Mouse (Mus musculus) fat pad, adult 2 months (tissue): ENCODE data around the gene Nox4.
"Not testable (repeated sequence)": the region's sequence is repeated elsewhere in the genome, so short reads cannot be mapped to it uniquely, and the experiment has no call there.

ENCODE experiments used
- DNase-seq: peaks from one replicate; pipeline ENCODE4 v3.0.0-alpha.2; 2011; ENCODE audit warnings: low read depth, low spot score; ENCODE audit errors: extremely low read depth

The Nox4 gene

DNA sequence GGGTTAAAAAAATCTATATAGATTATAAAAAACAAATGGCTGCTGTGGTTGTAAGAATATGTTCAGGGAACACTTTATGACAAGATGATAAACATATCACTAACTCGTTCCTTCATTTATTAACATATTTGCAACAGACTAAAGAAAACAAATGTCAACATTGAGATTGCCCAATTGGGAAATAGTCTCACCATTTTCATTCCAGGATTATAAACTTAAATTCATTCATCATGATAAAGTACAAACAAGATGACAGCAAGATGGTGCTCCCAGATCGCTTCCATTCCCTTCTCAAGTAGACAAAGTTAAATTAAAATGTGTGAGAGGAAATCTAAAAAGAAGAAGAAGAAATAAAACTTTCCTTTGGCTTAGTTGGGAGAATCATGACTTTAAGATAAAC lies 124.9 kb downstream of the Nox4 start:
- no peak for DNase-seq

DNA sequence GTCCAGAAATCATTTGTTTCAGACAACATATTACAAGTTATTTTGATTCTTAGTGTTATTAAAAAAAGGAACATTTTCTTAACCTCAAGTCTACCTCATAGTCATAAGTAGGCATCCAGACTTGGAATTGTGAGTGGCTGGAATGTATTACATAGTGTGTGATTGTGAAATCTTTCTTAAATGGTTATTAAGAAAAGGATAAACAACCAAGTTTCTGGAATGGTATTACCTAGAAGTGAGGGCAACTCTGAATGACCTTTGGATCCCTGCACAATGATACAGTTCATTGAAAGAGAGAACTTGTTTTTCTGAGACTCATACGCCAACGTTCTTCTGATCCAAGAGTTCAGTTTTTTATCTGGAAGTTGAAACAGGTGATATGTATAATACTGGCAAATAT lies 125.4 kb downstream of the Nox4 start:
- no peak for DNase-seq

DNA sequence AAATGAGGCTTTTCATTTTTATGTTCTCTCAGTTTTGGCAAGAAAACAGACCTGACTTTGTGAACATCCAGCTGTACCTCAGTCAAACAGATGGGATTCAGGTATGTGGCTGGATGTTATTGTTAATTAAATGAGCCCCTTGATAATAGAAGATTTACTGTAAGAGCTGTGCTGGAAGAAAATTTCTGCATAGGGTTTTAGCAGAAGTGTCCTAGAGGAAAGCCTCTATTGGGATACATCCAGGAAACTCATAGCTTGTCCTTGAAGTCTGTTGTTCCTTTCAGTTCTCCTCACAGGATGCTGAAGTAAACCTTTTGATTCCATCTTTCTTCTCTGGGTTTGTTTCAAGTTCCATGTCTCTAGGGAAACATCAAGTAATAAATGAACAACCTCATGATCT lies 128.4 kb downstream of the Nox4 start:
- DNase-seq = no peak

GRCm38 (mm10) chr7:87374935-87375334 lies 129.0 kb downstream of the Nox4 start:
- DNase-seq = no peak

- no peak for DNase-seq
These were observed 151.1 kb downstream of the Nox4 start for GRCm38 (mm10) chr7:87397023-87397422.

DNA sequence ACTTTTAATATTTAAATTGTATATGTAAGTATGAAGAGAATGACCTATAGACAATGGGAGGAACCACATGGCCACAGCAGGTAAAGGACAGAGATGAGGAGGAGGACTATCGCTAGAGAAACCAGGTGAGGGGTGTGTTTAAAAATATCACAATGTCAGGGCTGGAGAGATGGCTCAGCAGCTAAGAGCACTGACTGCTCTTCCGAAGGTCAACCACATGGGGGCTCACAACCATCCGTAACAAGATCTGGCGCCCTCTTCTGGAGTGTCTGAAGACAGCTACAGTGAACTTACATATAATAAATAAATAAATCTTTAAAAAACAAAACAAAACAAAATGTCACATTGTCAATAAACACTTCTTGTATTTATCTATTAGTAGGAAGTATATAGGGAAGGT lies 165.5 kb downstream of the Nox4 start:
- not testable (repeated sequence) for DNase-seq

DNA sequence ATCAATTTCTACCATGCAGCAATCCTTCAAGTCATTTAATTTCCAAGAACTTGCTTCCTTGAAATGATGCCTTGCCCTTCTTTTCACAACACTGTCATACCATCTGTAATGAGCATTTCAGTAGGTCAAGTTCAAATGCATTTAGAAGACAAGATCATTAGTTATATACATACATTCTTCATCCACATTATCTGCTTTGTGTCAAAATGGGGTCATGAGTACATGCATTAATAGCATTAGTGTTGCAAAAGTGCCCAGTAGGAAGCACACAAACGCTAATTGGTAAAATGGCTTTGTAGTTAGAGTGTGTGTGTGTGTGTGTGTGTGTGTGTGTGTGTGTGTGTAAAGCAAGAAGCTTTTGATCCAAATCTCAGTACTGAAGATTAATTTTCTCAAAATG lies 167.4 kb downstream of the Nox4 start:
- no peak for DNase-seq
